17 mouse cellular contexts compared by ENCODE assay signal in genomic region chr2:157320886-157321285, GRCm38 (mm10). TPM values are rescaled to one million over a fixed set of nuclear protein-coding genes. Genes with fewer than 3 reads are reported as not detected.
A peak's percentile ranks its signal among the peaks of the same experiment; 100 is the strongest.
DNase-seq lines count a peak whose midpoint lies in the region; ATAC-seq and TF ChIP-seq lines count a peak whose summit lies in the region.
"Had no signal": no experiment of that assay in that cellular context is flagged by ENCODE, and none has a peak within 500 bp of the region (broad histone marks: within the 10 kb centered on the region; RNA-seq: fewer than 3 reads in every experiment).

No protein-coding gene starts in this region.

- no peaks in the 10 kb centered on the region for H3K79me2 ChIP-seq in heart, adult 2 months (replicated peaks; ENCODE audit: control insufficient read depth, insufficient read depth, low read length)

- no peak for TF ChIP-seq POLR2A in heart, adult 2 months (IDR thresholded peaks at IDR 0.05; ENCODE audit: insufficient read depth, low read depth, low read length)

- H3K9ac ChIP-seq in hindbrain, embryonic 12.5 days: no peak overlapping the region
- H3K9ac ChIP-seq in neural tube, embryonic 13.5 days: no peak overlapping the region
- H3K9ac ChIP-seq in kidney, embryonic 15.5 days: no peak overlapping the region
- no peak overlapping the region for H3K9ac ChIP-seq in stomach, embryonic 16.5 days (ENCODE audit: low read length)
- H3K9ac ChIP-seq in heart, adult 2 months (ENCODE audit: low read depth, low read length): no peak overlapping the region
- H3K9ac ChIP-seq: lung, embryonic 15.5 days; neural tube, embryonic 12.5 days had no signal

- 36% methylated on average over 5 of the region's 5 CpGs for whole genome bisulfite sequencing in hindbrain, embryonic 12.5 days
- WGBS in hindbrain, embryonic 10.5 days: 42% methylated on average over 5 of the region's 5 CpGs
- WGBS in neural tube, embryonic 13.5 days: 56% methylated on average over 5 of the region's 5 CpGs
- 60% methylated on average over 5 of the region's 5 CpGs for WGBS in kidney, embryonic 15.5 days
- 38% methylated on average over 5 of the region's 5 CpGs for WGBS in stomach, embryonic 16.5 days
- 70% methylated on average over 5 of the region's 5 CpGs for WGBS in heart, adult 2 months

- H3K4me2 ChIP-seq in hindbrain, embryonic 12.5 days (replicated peaks): no peak overlapping the region
- no peak overlapping the region for H3K4me2 ChIP-seq in neural tube, embryonic 13.5 days
- no peak overlapping the region for H3K4me2 ChIP-seq in kidney, embryonic 15.5 days
- no peak overlapping the region for H3K4me2 ChIP-seq in stomach, embryonic 16.5 days (ENCODE audit: low read depth, low read length)
- H3K4me2 ChIP-seq: lung, embryonic 15.5 days; neural tube, embryonic 12.5 days had no signal

- peak overlapping the region; percentile 30; the same call in 1 of the 2 replicates for H3K27ac ChIP-seq in hindbrain, embryonic 12.5 days
- no peak overlapping the region for H3K27ac ChIP-seq in hindbrain, embryonic 10.5 days
- H3K27ac ChIP-seq in neural tube, embryonic 13.5 days (replicated peaks): peak overlapping the region; percentile 70; the same call in 1 of the 2 replicates
- H3K27ac ChIP-seq in kidney, embryonic 15.5 days: peak overlapping the region; percentile 56; the same call in 1 of the 2 replicates
- peak overlapping the region; percentile 42; the same call in 1 of the 2 replicates for H3K27ac ChIP-seq in stomach, embryonic 16.5 days (ENCODE audit: low read length)
- H3K27ac ChIP-seq in heart, adult 2 months: no peak overlapping the region
- H3K27ac ChIP-seq: lung, embryonic 15.5 days; neural tube, embryonic 12.5 days had no signal

- no peaks in the 10 kb centered on the region for H3K9me3 ChIP-seq in hindbrain, embryonic 12.5 days (replicated peaks)
- H3K9me3 ChIP-seq in hindbrain, embryonic 10.5 days: no peaks in the 10 kb centered on the region
- no peaks in the 10 kb centered on the region for H3K9me3 ChIP-seq in neural tube, embryonic 13.5 days
- H3K9me3 ChIP-seq in kidney, embryonic 15.5 days (replicated peaks): no peaks in the 10 kb centered on the region
- H3K9me3 ChIP-seq in stomach, embryonic 16.5 days (replicated peaks; ENCODE audit: control insufficient read depth, low read length): no peaks in the 10 kb centered on the region
- H3K9me3 ChIP-seq: lung, embryonic 15.5 days; neural tube, embryonic 12.5 days had no signal

- TF ChIP-seq CTCF in heart, adult 2 months (IDR thresholded peaks at IDR 0.05): no peak

- no peaks in the 10 kb centered on the region for H3K4me1 ChIP-seq in hindbrain, embryonic 12.5 days
- H3K4me1 ChIP-seq in hindbrain, embryonic 10.5 days (replicated peaks): peaks cover 10% of the 10 kb centered on the region; the same call in 1 of the 2 replicates
- H3K4me1 ChIP-seq in neural tube, embryonic 13.5 days (replicated peaks): peaks cover 33% of the 10 kb centered on the region
- H3K4me1 ChIP-seq in kidney, embryonic 15.5 days: peaks cover 8% of the 10 kb centered on the region; the same call in 1 of the 2 replicates
- H3K4me1 ChIP-seq in stomach, embryonic 16.5 days (ENCODE audit: control insufficient read depth, insufficient read depth, low read length): no peaks in the 10 kb centered on the region; the same call in 1 of the 2 replicates
- H3K4me1 ChIP-seq in heart, adult 2 months (ENCODE audit: control insufficient read depth, insufficient read depth, low read length): no peaks in the 10 kb centered on the region
- H3K4me1 ChIP-seq: neural tube, embryonic 12.5 days had no signal

- intact Hi-C loops in heart, adult 2 months (cut with DNase I): no loop called here

- TF ChIP-seq EP300 in heart, adult 2 months (IDR thresholded peaks at IDR 0.05; ENCODE audit: insufficient read depth, low read depth, low read length): no peak

- no peak for ATAC-seq in hindbrain, embryonic 12.5 days (ENCODE audit: low FRiP score)
- no peak for ATAC-seq in neural tube, embryonic 13.5 days (ENCODE audit: low read depth)
- ATAC-seq in kidney, embryonic 15.5 days (replicated peaks; ENCODE audit: low FRiP score): no peak
- ATAC-seq in stomach, embryonic 16.5 days (ENCODE audit: insufficient read depth, low FRiP score): no peak
- ATAC-seq: intestine, embryonic 16.5 days had no signal

- H3K27me3 ChIP-seq in hindbrain, embryonic 12.5 days: no peaks in the 10 kb centered on the region
- no peaks in the 10 kb centered on the region for H3K27me3 ChIP-seq in hindbrain, embryonic 10.5 days (ENCODE audit: insufficient read depth, poor library complexity, severe bottlenecking)
- H3K27me3 ChIP-seq in neural tube, embryonic 13.5 days: no peaks in the 10 kb centered on the region
- no peaks in the 10 kb centered on the region for H3K27me3 ChIP-seq in kidney, embryonic 15.5 days
- no peaks in the 10 kb centered on the region for H3K27me3 ChIP-seq in stomach, embryonic 16.5 days (ENCODE audit: control insufficient read depth, insufficient read depth, low read length)
- no peaks in the 10 kb centered on the region for H3K27me3 ChIP-seq in heart, adult 2 months (ENCODE audit: control insufficient read depth, insufficient read depth, low read length)
- H3K27me3 ChIP-seq: lung, embryonic 15.5 days; neural tube, embryonic 12.5 days had no signal

- no peak overlapping the region for H3K4me3 ChIP-seq in hindbrain, embryonic 12.5 days
- H3K4me3 ChIP-seq in hindbrain, embryonic 10.5 days: no peak overlapping the region
- H3K4me3 ChIP-seq in neural tube, embryonic 13.5 days: no peak overlapping the region
- no peak overlapping the region for H3K4me3 ChIP-seq in kidney, embryonic 15.5 days (replicated peaks)
- H3K4me3 ChIP-seq in stomach, embryonic 16.5 days (replicated peaks; ENCODE audit: low read length): no peak overlapping the region
- no peak overlapping the region for H3K4me3 ChIP-seq in heart, adult 2 months
- H3K4me3 ChIP-seq: lung, embryonic 15.5 days; neural tube, embryonic 12.5 days had no signal

- peaks cover 83% of the 10 kb centered on the region for H3K36me3 ChIP-seq in hindbrain, embryonic 12.5 days
- H3K36me3 ChIP-seq in hindbrain, embryonic 10.5 days: peaks cover 100% of the 10 kb centered on the region
- H3K36me3 ChIP-seq in neural tube, embryonic 13.5 days: peaks cover 89% of the 10 kb centered on the region
- peaks cover 96% of the 10 kb centered on the region for H3K36me3 ChIP-seq in kidney, embryonic 15.5 days
- H3K36me3 ChIP-seq in stomach, embryonic 16.5 days (ENCODE audit: control insufficient read depth, insufficient read depth, low read length): peaks cover 21% of the 10 kb centered on the region
- no peaks in the 10 kb centered on the region for H3K36me3 ChIP-seq in heart, adult 2 months (ENCODE audit: control insufficient read depth, insufficient read depth, low read length)

- no peak for DNase-seq in hindbrain, embryonic 10.5 days (ENCODE audit: low spot score)
- no peak for DNase-seq in neural tube, embryonic 10.5 days (ENCODE audit: extremely low spot score, low spot score)
- no peak for DNase-seq in left cerebral cortex, adult 8-10 months (ENCODE audit: low spot score in 2 of 2)
- DNase-seq in heart, adult 2 months: no peak
- DNase-seq: cerebellum, adult 18-20 months; liver; thymus, postnatal 14 days had no signal

RNA-seq across cellular contexts. Expression of gene Ghrh, which starts 26.4 kb away (rescaled TPM):
- 0.46 and 2.8 TPM in 2 replicates for polyA plus RNA-seq in hindbrain, embryonic 12.5 days (2016; fragmentation: Nextera tagmentation; extraction: Ambion mirVana)
- polyA plus RNA-seq in hindbrain, embryonic 10.5 days (2016; fragmentation: Nextera tagmentation; extraction: Ambion mirVana): not detected in 2 replicates
- polyA plus RNA-seq in neural tube, embryonic 13.5 days (2015; fragmentation: Nextera tagmentation; extraction: Ambion mirVana): 0.57 and 0.68 TPM in 2 replicates
- polyA plus RNA-seq in kidney, embryonic 15.5 days (2015; fragmentation: Nextera tagmentation; extraction: Ambion mirVana): 0.35 TPM in 1 of 2 replicates, not detected in the other
- polyA plus RNA-seq in stomach, embryonic 16.5 days (2015; fragmentation: Nextera tagmentation; extraction: Ambion mirVana): 0.30 and 0.51 TPM in 2 replicates
- total RNA-seq in left cerebral cortex, adult 8-10 months (2022): under 1 TPM in 1 of 4 experiments, not detected in 3; 0.83 TPM
- not detected for total RNA-seq in heart, adult 2 months (2021)
- not detected in 2 replicates for polyA plus RNA-seq in heart, adult 2 months (2012; rRNA removed)
- total RNA-seq: granulocyte monocyte progenitor cell, adult 5-6 weeks; MEL had no signal
- polyA plus RNA-seq: heart, embryonic 16.5 days; lung, embryonic 15.5 days; neural tube, embryonic 12.5 days had no signal

RNA-seq across cellular contexts. Expression of gene Mroh8, which starts 41.5 kb away (rescaled TPM):
- polyA plus RNA-seq in hindbrain, embryonic 12.5 days (2016; fragmentation: Nextera tagmentation; extraction: Ambion mirVana): 0.62 and 0.68 TPM in 2 replicates
- 0.44 and 0.60 TPM in 2 replicates for polyA plus RNA-seq in hindbrain, embryonic 10.5 days (2016; fragmentation: Nextera tagmentation; extraction: Ambion mirVana)
- polyA plus RNA-seq in neural tube, embryonic 13.5 days (2015; fragmentation: Nextera tagmentation; extraction: Ambion mirVana): 0.42 and 0.80 TPM in 2 replicates
- 0.47 and 0.59 TPM in 2 replicates for polyA plus RNA-seq in kidney, embryonic 15.5 days (2015; fragmentation: Nextera tagmentation; extraction: Ambion mirVana)
- 0.43 and 0.50 TPM in 2 replicates for polyA plus RNA-seq in stomach, embryonic 16.5 days (2015; fragmentation: Nextera tagmentation; extraction: Ambion mirVana)
- total RNA-seq in left cerebral cortex, adult 8-10 months (2022): 1 to 10 TPM; 1.1 to 1.6 (median 1.4) TPM
- under 1 TPM; 0.18 to 0.21 TPM for total RNA-seq in heart, adult 2 months (2021)
- 0.08 and 0.26 TPM in 2 replicates for polyA plus RNA-seq in heart, adult 2 months (2012; rRNA removed)

RNA-seq across cellular contexts. Expression of gene Rpn2, which starts 42.1 kb away (rescaled TPM):
- 224 and 239 TPM in 2 replicates for polyA plus RNA-seq in hindbrain, embryonic 12.5 days (2016; fragmentation: Nextera tagmentation; extraction: Ambion mirVana)
- polyA plus RNA-seq in hindbrain, embryonic 10.5 days (2016; fragmentation: Nextera tagmentation; extraction: Ambion mirVana): 273 and 275 TPM in 2 replicates
- 214 and 222 TPM in 2 replicates for polyA plus RNA-seq in neural tube, embryonic 13.5 days (2015; fragmentation: Nextera tagmentation; extraction: Ambion mirVana)
- polyA plus RNA-seq in kidney, embryonic 15.5 days (2015; fragmentation: Nextera tagmentation; extraction: Ambion mirVana): 311 and 322 TPM in 2 replicates
- polyA plus RNA-seq in stomach, embryonic 16.5 days (2015; fragmentation: Nextera tagmentation; extraction: Ambion mirVana): 341 and 347 TPM in 2 replicates
- 100 to 1,000 TPM; 141 to 150 (median 144) TPM for total RNA-seq in left cerebral cortex, adult 8-10 months (2022)
- total RNA-seq in heart, adult 2 months (2021): 100 to 1,000 TPM in 1 of 2 experiments, 10 to 100 TPM in 1; 97.5 to 102 TPM
- 95.1 and 125 TPM in 2 replicates for polyA plus RNA-seq in heart, adult 2 months (2012; rRNA removed)

RNA-seq across cellular contexts. Expression of gene Manbal, which starts 46.5 kb away (rescaled TPM):
- polyA plus RNA-seq in hindbrain, embryonic 12.5 days (2016; fragmentation: Nextera tagmentation; extraction: Ambion mirVana): 72.4 and 73.9 TPM in 2 replicates
- 67.0 and 85.8 TPM in 2 replicates for polyA plus RNA-seq in hindbrain, embryonic 10.5 days (2016; fragmentation: Nextera tagmentation; extraction: Ambion mirVana)
- polyA plus RNA-seq in neural tube, embryonic 13.5 days (2015; fragmentation: Nextera tagmentation; extraction: Ambion mirVana): 77.6 and 89.9 TPM in 2 replicates
- 71.7 and 81.2 TPM in 2 replicates for polyA plus RNA-seq in kidney, embryonic 15.5 days (2015; fragmentation: Nextera tagmentation; extraction: Ambion mirVana)
- polyA plus RNA-seq in stomach, embryonic 16.5 days (2015; fragmentation: Nextera tagmentation; extraction: Ambion mirVana): 76.3 and 78.0 TPM in 2 replicates
- total RNA-seq in left cerebral cortex, adult 8-10 months (2022): 10 to 100 TPM; 60.3 to 66.1 (median 63.8) TPM
- total RNA-seq in heart, adult 2 months (2021): 10 to 100 TPM; 14.5 to 20.1 TPM
- polyA plus RNA-seq in heart, adult 2 months (2012; rRNA removed): 42.6 and 44.2 TPM in 2 replicates

Comparison
In these comparisons a context has a peak if more than half of its experiments do, and no peak if none do; other contexts are left out.
1. H3K27ac ChIP-seq: peak in hindbrain, embryonic 12.5 days (single experiment), neural tube, embryonic 13.5 days (single experiment), kidney, embryonic 15.5 days (single experiment) and stomach, embryonic 16.5 days (single experiment); none in hindbrain, embryonic 10.5 days (single experiment) and heart, adult 2 months (single experiment).